Mouse (Mus musculus) intestine, embryonic 14.5 days (tissue): ENCODE data around the gene Smarcb1. TPM values are rescaled to one million over a fixed set of nuclear protein-coding genes. Genes with fewer than 3 reads are reported as not detected.

Source experiments
- ATAC-seq: fragments of 200-750 bp; cut with Nextera tagmentation; replicated peaks from 2 replicates; pipeline ENCODE4 v1.8.0; 2017; ENCODE audit warnings: low read depth, moderate number of reproducible peaks, moderate TSS enrichment, moderate library complexity; ENCODE audit not compliant: low FRiP score, low TSS enrichment
- DNase-seq: peaks from one replicate; pipeline ENCODE4 v3.0.0-alpha.2; 2018; ENCODE audit warnings: low spot score
- H3K27ac ChIP-seq: fragments of 300-500 bp; sonication (generic); 2 replicates; pipeline ENCODE4 v1.5.1; 2014; ENCODE audit warnings: low read depth, mild to moderate bottlenecking, control low read depth
- H3K27me3 ChIP-seq: fragments of 300-500 bp; sonication (generic); replicated peaks from 2 replicates; pipeline ENCODE4 v1.6.1; 2014; ENCODE audit warnings: low read length, control low read depth; ENCODE audit not compliant: control insufficient read depth, insufficient read depth
- H3K36me3 ChIP-seq: fragments of 300-500 bp; sonication (generic); 2 replicates; pipeline ENCODE4 v1.6.1; 2014; ENCODE audit warnings: low read length, control low read depth; ENCODE audit not compliant: control insufficient read depth, insufficient read depth
- H3K4me1 ChIP-seq: fragments of 300-500 bp; sonication (generic); replicated peaks from 2 replicates; pipeline ENCODE4 v1.6.1; 2014; ENCODE audit warnings: low read length, control low read depth, mixed read lengths; ENCODE audit not compliant: control insufficient read depth, insufficient read depth
- H3K4me2 ChIP-seq: fragments of 300-500 bp; sonication (generic); 2 replicates; pipeline ENCODE4 v1.6.1; 2014; ENCODE audit warnings: low read length
- H3K4me3 ChIP-seq: fragments of 300-500 bp; sonication (generic); 2 replicates; pipeline ENCODE4 v1.5.1; 2014; ENCODE audit warnings: low read depth, low read length, control low read depth, mixed read lengths
- H3K9ac ChIP-seq: fragments of 300-500 bp; sonication (generic); 2 replicates; pipeline ENCODE4 v1.6.1; 2014; ENCODE audit warnings: mild to moderate bottlenecking, low read length
- H3K9me3 ChIP-seq: fragments of 300-500 bp; sonication (generic); 2 replicates; pipeline ENCODE4 v1.6.1; 2016; ENCODE audit warnings: low read length, control low read depth; ENCODE audit not compliant: control insufficient read depth
- WGBS: fragments of 180-500 bp; shearing (Covaris S2); extraction: QIAGEN DNeasy Blood & Tissue Kit; methylation state at CpG from one replicate; pipeline ENCODE4 v1.1.7; 2014; 5-methylcytosine and 5-hydroxymethylcytosine counted together
- polyA plus RNA-seq: library from polyadenylated mRNA; unstranded; fragments of >200 nt; fragmentation: Nextera tagmentation; extraction: Ambion mirVana; gene quantifications from 2 replicates; pipeline ENCODE4 v1.2.1, GENCODE M21; 2014

Gene Smarcb1
- polyA plus RNA-seq, 1 experiment from 2014 or later = 189 TPM

GRCm38 (mm10) chr10:75884742-75885141, 36.7 kb downstream of the Smarcb1 start:
- Histone ChIP-seq H3K9me3 (no peaks in the 10 kb centered on the region), H3K27ac (no peak overlapping the region), H3K4me3 (no peak overlapping the region), H3K27me3 (no peaks in the 10 kb centered on the region), H3K36me3 (no peaks in the 10 kb centered on the region), H3K4me2 (no peak overlapping the region), H3K4me1 (no peaks in the 10 kb centered on the region; the same call in 1 of the 2 replicates), H3K9ac (no peak overlapping the region)
- WGBS = 94% methylated on average over 8 of the region's 8 CpGs
- no peak for ATAC-seq
- no peak for DNase-seq

- H3K9ac ChIP-seq = no peak overlapping the region
- no peak overlapping the region for H3K27ac ChIP-seq
- 1% methylated on average over 10 of the region's 10 CpGs for WGBS
Measured at GRCm38 (mm10) chr10:75883232-75883552, 38.2 kb downstream of the Smarcb1 start.

GRCm38 (mm10) chr10:75882433-75883231, 38.8 kb downstream of the Smarcb1 start:
- 8% methylated on average over 15 of the region's 15 CpGs for WGBS
- Histone ChIP-seq H3K4me2 (peak overlapping the region; percentile 27), H3K9me3 (no peaks in the 10 kb centered on the region), H3K4me3 (no peak overlapping the region), H3K27ac (no peak overlapping the region), H3K4me1 (no peaks in the 10 kb centered on the region; the same call in 1 of the 2 replicates), H3K27me3 (no peaks in the 10 kb centered on the region), H3K9ac (no peak overlapping the region), H3K36me3 (no peaks in the 10 kb centered on the region)
- ATAC-seq (peak; percentile 32; the same call in 1 of the 2 replicates), DNase-seq (no peak)

More at GRCm38 (mm10) chr10:75883232-75883552, 38.2 kb downstream of the Smarcb1 start:
- H3K4me2 ChIP-seq = peak overlapping the region; percentile 27
- H3K4me1 ChIP-seq = no peaks in the 10 kb centered on the region; the same call in 1 of the 2 replicates
- ATAC-seq (peak; percentile 57), DNase-seq (peak; percentile 69)
- no peaks in the 10 kb centered on the region for H3K36me3 ChIP-seq
- H3K4me3 ChIP-seq = no peak overlapping the region
- H3K27me3 ChIP-seq = no peaks in the 10 kb centered on the region
- no peaks in the 10 kb centered on the region for H3K9me3 ChIP-seq

- DNase-seq (no peak), ATAC-seq (0 out of 2 replicates have a peak, but pooled peaks have one; percentile 34)
- Histone ChIP-seq H3K9ac (no peak overlapping the region), H3K27ac (no peak overlapping the region), H3K36me3 (no peaks in the 10 kb centered on the region), H3K9me3 (no peaks in the 10 kb centered on the region), H3K27me3 (no peaks in the 10 kb centered on the region), H3K4me1 (no peaks in the 10 kb centered on the region; the same call in 1 of the 2 replicates), H3K4me3 (no peak overlapping the region), H3K4me2 (no peak overlapping the region)
- WGBS = 15% methylated on average over 20 of the region's 20 CpGs
Measured at GRCm38 (mm10) chr10:75881578-75882432, 39.6 kb downstream of the Smarcb1 start.

DNA sequence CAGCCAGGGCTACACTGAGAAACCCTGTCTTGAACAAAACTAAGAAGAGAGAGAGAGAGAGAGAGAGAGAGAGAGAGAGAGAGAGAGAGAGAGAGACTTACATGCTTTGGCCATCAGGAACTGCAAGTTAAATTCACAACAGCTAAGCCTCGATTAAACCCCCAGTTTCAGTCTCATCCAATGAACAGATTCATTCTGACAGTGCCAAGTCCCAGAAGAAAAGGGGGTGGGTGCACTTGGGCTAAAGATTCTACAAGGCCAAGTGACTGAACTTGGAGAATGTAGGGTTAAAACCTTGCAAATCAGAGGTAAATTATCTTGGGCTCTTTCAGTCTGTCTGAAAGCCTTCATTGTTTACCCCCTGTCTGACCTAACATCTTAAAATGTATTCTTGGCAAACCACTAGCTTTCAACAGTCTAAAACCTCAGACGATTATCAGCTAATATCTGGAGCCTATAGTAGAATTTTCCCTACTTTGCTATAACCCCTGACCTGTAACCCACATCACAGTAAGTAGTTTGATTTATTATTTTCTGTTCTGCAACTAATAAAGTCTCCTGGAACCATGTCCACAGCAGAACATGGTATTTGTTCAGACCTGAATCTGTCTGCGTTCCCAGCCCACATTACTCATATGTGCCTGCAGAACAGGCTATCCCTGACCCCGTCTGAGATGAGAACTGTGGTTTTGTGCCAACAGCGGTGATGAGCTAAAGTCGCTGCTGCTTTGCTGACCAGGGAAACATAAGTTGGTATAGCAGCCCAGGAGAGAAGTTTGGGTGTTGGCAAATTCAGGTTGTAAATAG, 40.4 kb downstream of the Smarcb1 start:
- no peaks in the 10 kb centered on the region for H3K9me3 ChIP-seq
- DNase-seq (no peak), ATAC-seq (no peak)
- H3K36me3 ChIP-seq = no peaks in the 10 kb centered on the region
- no peak overlapping the region for H3K9ac ChIP-seq
- H3K27me3 ChIP-seq = no peaks in the 10 kb centered on the region
- 48% methylated on average over 6 of the region's 6 CpGs for WGBS
- no peak overlapping the region for H3K27ac ChIP-seq
- H3K4me1 ChIP-seq = no peaks in the 10 kb centered on the region; the same call in 1 of the 2 replicates
- no peak overlapping the region for H3K4me2 ChIP-seq
- no peak overlapping the region for H3K4me3 ChIP-seq

DNA sequence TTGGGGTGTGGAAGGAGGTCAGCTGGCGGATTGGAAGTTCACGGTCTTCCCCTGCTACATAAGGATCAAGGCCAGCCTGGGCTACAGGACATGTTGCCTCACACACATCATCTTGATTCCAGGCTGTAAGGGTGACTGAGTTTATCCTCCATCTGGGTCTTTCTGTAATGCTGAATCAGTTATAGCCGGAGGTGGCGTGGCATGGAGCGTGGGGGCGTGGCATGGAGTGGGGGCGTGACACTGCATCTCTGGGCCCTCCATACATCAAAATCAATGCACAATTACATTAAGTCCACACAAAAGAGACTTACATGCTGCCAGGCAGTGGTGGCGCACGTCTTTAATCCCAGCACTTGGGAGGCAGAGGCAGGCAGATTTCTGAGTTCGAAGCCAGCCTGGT, 41.1 kb downstream of the Smarcb1 start:
- DNase-seq = no peak
- Histone ChIP-seq H3K27ac (no peak overlapping the region), H3K4me1 (no peaks in the 10 kb centered on the region; the same call in 1 of the 2 replicates), H3K9me3 (no peaks in the 10 kb centered on the region), H3K4me2 (no peak overlapping the region), H3K27me3 (no peaks in the 10 kb centered on the region), H3K9ac (no peak overlapping the region), H3K4me3 (no peak overlapping the region), H3K36me3 (no peaks in the 10 kb centered on the region)
- 89% methylated on average over 10 of the region's 10 CpGs for WGBS
- no peak for ATAC-seq

- no peaks in the 10 kb centered on the region; the same call in 1 of the 2 replicates for H3K4me1 ChIP-seq
- DNase-seq (no peak), ATAC-seq (no peak)
- H3K9me3 ChIP-seq = no peaks in the 10 kb centered on the region
- no peak overlapping the region for H3K27ac ChIP-seq
- no peak overlapping the region for H3K9ac ChIP-seq
- H3K4me3 ChIP-seq = no peak overlapping the region
- H3K27me3 ChIP-seq = no peaks in the 10 kb centered on the region
- WGBS = 90% methylated on average over 3 of the region's 3 CpGs
- no peaks in the 10 kb centered on the region for H3K36me3 ChIP-seq
- H3K4me2 ChIP-seq = no peak overlapping the region
Measured at GRCm38 (mm10) chr10:75878836-75879235, 42.6 kb downstream of the Smarcb1 start.

GRCm38 (mm10) chr10:75873543-75874170, 47.8 kb downstream of the Smarcb1 start:
- H3K9ac ChIP-seq = peak overlapping the region; percentile 41; the same call in 1 of the 2 replicates
- H3K27me3 ChIP-seq = no peaks in the 10 kb centered on the region
- ATAC-seq (no peak), DNase-seq (no peak)
- H3K9me3 ChIP-seq = no peaks in the 10 kb centered on the region
- peaks cover 8% of the 10 kb centered on the region for H3K4me1 ChIP-seq
- peak overlapping the region; percentile 75 for H3K4me2 ChIP-seq
- 36% methylated on average over 10 of the region's 10 CpGs for WGBS
- no peaks in the 10 kb centered on the region for H3K36me3 ChIP-seq
- H3K4me3 ChIP-seq = no peak overlapping the region
- H3K27ac ChIP-seq = peak overlapping the region; percentile 71
